Mouse (Mus musculus) intestine, embryonic 14.5 days (tissue): Measurements from ENCODE around the gene Itga6. TPM values are rescaled to one million over a fixed set of nuclear protein-coding genes. Genes with fewer than 3 reads are reported as not detected.
A peak's percentile ranks its signal among the peaks of the same experiment; 100 is the strongest.

Experiments used
- ATAC-seq: fragments of 200-750 bp; cut with Nextera tagmentation; replicated peaks from 2 replicates; pipeline ENCODE4 v1.8.0; 2017; ENCODE audit warnings: low read depth, moderate number of reproducible peaks, moderate TSS enrichment, moderate library complexity; ENCODE audit not compliant: low FRiP score, low TSS enrichment
- DNase-seq: peaks from one replicate; pipeline ENCODE4 v3.0.0-alpha.2; 2018; ENCODE audit warnings: low spot score
- H3K27ac ChIP-seq: fragments of 300-500 bp; sonication (generic); 2 replicates; pipeline ENCODE4 v1.5.1; 2014; ENCODE audit warnings: low read depth, mild to moderate bottlenecking, control low read depth
- H3K27me3 ChIP-seq: fragments of 300-500 bp; sonication (generic); replicated peaks from 2 replicates; pipeline ENCODE4 v1.6.1; 2014; ENCODE audit warnings: low read length, control low read depth; ENCODE audit not compliant: control insufficient read depth, insufficient read depth
- H3K36me3 ChIP-seq: fragments of 300-500 bp; sonication (generic); 2 replicates; pipeline ENCODE4 v1.6.1; 2014; ENCODE audit warnings: low read length, control low read depth; ENCODE audit not compliant: control insufficient read depth, insufficient read depth
- H3K4me1 ChIP-seq: fragments of 300-500 bp; sonication (generic); replicated peaks from 2 replicates; pipeline ENCODE4 v1.6.1; 2014; ENCODE audit warnings: low read length, control low read depth, mixed read lengths; ENCODE audit not compliant: control insufficient read depth, insufficient read depth
- H3K4me2 ChIP-seq: fragments of 300-500 bp; sonication (generic); 2 replicates; pipeline ENCODE4 v1.6.1; 2014; ENCODE audit warnings: low read length
- H3K4me3 ChIP-seq: fragments of 300-500 bp; sonication (generic); 2 replicates; pipeline ENCODE4 v1.5.1; 2014; ENCODE audit warnings: low read depth, low read length, control low read depth, mixed read lengths
- H3K9ac ChIP-seq: fragments of 300-500 bp; sonication (generic); 2 replicates; pipeline ENCODE4 v1.6.1; 2014; ENCODE audit warnings: mild to moderate bottlenecking, low read length
- H3K9me3 ChIP-seq: fragments of 300-500 bp; sonication (generic); 2 replicates; pipeline ENCODE4 v1.6.1; 2016; ENCODE audit warnings: low read length, control low read depth; ENCODE audit not compliant: control insufficient read depth
- WGBS: fragments of 180-500 bp; shearing (Covaris S2); extraction: QIAGEN DNeasy Blood & Tissue Kit; methylation state at CpG from one replicate; pipeline ENCODE4 v1.1.7; 2014; 5-methylcytosine and 5-hydroxymethylcytosine counted together
- polyA plus RNA-seq: library from polyadenylated mRNA; unstranded; fragments of >200 nt; fragmentation: Nextera tagmentation; extraction: Ambion mirVana; gene quantifications from 2 replicates; pipeline ENCODE4 v1.2.1, GENCODE M21; 2014

Itga6 gene
- polyA plus RNA-seq, 1 experiment from 2014 or later, result 62.1 TPM

DNA sequence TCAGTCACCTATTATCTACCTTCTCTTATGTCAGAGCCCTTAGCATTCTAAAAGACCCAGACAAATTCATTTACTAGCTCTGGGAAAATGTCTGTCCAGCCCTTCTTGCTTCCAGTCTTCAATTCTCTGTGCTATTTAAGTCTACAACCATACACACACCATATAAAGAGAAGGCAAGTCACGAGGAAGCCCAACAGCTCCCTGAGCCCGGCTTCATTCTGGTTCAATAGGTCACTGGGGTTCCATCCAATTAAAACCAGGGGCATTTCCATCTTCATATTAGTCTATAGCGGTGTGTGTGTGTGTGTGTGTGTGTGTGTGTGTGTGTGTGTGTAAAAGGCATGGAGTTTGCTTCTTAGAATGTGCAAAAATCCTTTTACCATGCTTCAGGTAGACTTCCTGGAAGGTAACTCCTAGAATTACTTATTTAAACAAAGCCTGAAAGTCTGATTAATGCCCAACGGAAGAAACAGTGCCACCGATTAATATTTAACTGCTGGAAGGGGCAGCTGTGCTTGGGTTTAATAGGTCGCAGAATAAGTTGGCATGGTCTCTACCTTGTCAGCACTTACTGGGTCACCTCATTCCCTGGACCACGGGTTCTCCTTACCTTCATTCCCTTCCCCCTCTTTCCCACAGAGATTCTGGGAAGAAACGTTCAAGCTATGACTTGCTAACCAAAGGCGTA is 6.1 kb upstream of the Itga6 start:
- 56% methylated on average over 9 of the region's 9 CpGs for WGBS
- Histone ChIP-seq H3K9me3 (no peaks in the 10 kb centered on the region), H3K27ac (peak overlapping the region; percentile 51; the same call in 1 of the 2 replicates), H3K9ac (no peak overlapping the region), H3K4me2 (no peak overlapping the region), H3K36me3 (no peaks in the 10 kb centered on the region), H3K4me1 (no peaks in the 10 kb centered on the region; the same call in 1 of the 2 replicates), H3K4me3 (no peak overlapping the region), H3K27me3 (no peaks in the 10 kb centered on the region)
- ATAC-seq (peak; percentile 48; the same call in 1 of the 2 replicates), DNase-seq (no peak)

DNA sequence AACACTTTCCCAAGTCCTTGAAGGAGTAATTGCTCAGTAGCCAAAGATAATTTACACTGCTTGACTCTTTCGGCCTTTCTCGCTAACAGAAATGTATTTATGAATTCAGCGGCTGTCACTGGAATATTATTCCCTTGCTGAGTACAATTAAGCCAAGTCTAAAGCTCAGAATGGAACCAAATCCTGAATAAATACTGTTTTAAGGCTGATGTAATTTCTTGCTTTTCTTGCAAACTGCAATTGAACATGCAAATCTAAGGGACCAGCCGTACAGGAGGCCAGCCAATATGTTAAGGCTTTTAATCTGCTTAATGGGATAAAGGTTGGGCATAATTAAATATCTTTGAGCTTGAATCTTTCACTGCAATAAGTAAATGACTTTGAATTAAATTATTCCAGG is 2.9 kb upstream of the Itga6 start:
- Histone ChIP-seq H3K36me3 (no peaks in the 10 kb centered on the region), H3K9me3 (no peaks in the 10 kb centered on the region), H3K27ac (no peak overlapping the region), H3K9ac (no peak overlapping the region), H3K4me2 (no peak overlapping the region), H3K4me3 (no peak overlapping the region), H3K27me3 (no peaks in the 10 kb centered on the region), H3K4me1 (peaks cover 5% of the 10 kb centered on the region; the same call in 1 of the 2 replicates)
- 79% methylated on average over 4 of the region's 4 CpGs for WGBS
- no peak for ATAC-seq
- no peak for DNase-seq

DNA sequence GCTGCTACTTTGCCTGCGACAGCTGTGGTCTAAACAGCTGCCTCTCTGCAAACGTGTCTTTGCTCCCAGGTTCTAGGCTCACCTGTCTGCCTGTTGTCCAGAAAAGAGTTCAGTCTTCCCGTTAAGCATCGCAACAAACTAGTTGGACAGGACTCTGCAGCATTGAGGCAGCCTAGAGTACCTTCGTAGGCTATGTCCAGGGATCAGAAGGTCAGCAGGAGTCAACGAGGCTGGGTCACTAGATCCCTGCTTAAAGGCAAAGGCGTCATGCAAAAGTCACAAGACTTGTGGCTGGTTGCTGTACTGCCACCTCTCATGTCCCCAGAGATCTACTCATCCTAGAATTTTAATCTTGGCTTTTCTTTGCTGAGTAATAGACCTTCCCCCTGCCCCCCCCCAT is 2.0 kb upstream of the Itga6 start:
- Histone ChIP-seq H3K4me3 (no peak overlapping the region), H3K4me1 (peaks cover 5% of the 10 kb centered on the region; the same call in 1 of the 2 replicates), H3K9ac (no peak overlapping the region), H3K4me2 (no peak overlapping the region), H3K9me3 (no peaks in the 10 kb centered on the region), H3K27ac (no peak overlapping the region), H3K36me3 (no peaks in the 10 kb centered on the region), H3K27me3 (no peaks in the 10 kb centered on the region)
- no peak for DNase-seq
- 54% methylated on average over 7 of the region's 7 CpGs for WGBS
- no peak for ATAC-seq

DNA sequence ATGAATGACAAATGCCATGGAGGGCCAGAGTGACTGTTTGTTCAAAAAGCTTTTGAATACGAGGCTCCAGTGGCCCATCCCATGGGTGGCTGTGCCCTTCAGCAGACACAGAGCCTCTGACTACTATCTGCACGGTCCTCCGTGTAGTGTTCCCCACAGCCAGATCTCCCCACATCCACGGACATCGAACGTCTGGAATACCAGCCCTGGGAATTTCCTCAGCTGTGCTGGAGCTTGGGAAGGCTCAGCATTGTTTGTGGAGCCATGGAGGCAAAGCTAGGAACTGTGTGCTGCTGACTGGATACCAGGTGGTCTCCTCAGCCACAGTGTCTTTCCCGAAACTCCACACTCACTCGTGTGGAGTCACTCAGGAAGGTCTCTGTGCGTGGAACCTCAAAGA is 1.1 kb upstream of the Itga6 start:
- H3K9ac ChIP-seq, result no peak overlapping the region
- H3K4me3 ChIP-seq, result no peak overlapping the region
- H3K4me1 ChIP-seq, result peaks cover 5% of the 10 kb centered on the region; the same call in 1 of the 2 replicates
- H3K27me3 ChIP-seq, result no peaks in the 10 kb centered on the region
- ATAC-seq, result no peak
- 39% methylated on average over 9 of the region's 9 CpGs for WGBS
- H3K27ac ChIP-seq, result peak overlapping the region; percentile 22; the same call in 1 of the 2 replicates
- no peak overlapping the region for H3K4me2 ChIP-seq
- no peaks in the 10 kb centered on the region for H3K36me3 ChIP-seq
- DNase-seq, result no peak
- no peaks in the 10 kb centered on the region for H3K9me3 ChIP-seq

DNA sequence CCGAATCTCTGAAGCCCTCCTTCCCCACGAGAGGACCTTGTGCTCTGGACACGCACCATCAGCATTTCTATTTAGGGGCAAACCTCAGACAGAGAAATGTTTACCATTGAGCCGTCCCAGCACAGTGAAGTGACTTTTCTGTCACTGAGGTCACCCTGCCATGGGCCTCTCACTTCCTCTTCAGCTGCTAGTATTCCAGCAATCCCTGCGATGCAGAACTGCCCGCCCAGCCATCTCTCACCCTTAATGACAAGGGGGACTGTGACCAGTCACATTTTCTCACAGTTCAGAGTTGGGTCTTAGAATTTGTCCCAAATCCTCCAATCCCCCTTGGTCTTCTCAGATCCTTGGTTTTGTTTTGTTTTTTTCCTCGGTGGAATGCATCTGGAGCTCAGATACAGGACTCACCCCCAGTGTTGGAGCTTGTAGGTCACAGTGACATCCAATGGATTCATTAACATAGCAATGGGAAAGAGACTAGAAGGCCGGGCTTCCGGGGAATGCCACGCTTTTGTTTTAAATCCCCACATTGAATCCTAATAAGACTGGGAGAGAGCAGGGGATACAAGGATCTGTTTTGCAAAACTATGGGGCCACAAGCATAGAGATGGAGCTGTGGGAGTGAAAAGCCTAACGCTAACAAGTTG is 432 bp upstream of the Itga6 start:
- Histone ChIP-seq H3K27me3 (no peaks in the 10 kb centered on the region), H3K36me3 (no peaks in the 10 kb centered on the region), H3K27ac (peak overlapping the region; percentile 3; the same call in 1 of the 2 replicates), H3K9ac (no peak overlapping the region), H3K4me2 (no peak overlapping the region), H3K4me1 (peaks cover 5% of the 10 kb centered on the region; the same call in 1 of the 2 replicates), H3K9me3 (no peaks in the 10 kb centered on the region), H3K4me3 (no peak overlapping the region)
- ATAC-seq, result no peak
- WGBS, result 26% methylated on average over 11 of the region's 11 CpGs
- no peak for DNase-seq

DNA sequence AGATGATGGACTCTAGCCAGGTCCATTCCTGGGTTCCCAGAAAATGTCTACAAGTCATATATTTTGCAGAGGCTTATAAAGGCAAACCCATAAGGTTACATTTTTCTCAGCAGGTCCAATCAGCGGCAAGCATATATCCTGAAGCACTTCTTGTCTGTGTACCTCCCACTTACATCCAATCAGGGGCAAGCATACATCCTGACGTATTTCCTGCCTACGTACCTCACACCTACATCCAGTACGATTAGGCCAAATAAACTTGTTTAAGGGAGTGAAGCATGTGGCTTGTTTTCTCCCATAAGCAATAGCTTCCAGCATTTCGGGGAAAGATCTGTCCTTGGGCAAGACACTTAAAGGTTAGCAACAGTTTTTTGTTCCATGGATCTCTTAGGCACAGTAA is 3.0 kb downstream of the Itga6 start:
- H3K36me3 ChIP-seq, result no peaks in the 10 kb centered on the region
- peaks cover 5% of the 10 kb centered on the region; the same call in 1 of the 2 replicates for H3K4me1 ChIP-seq
- H3K27me3 ChIP-seq, result no peaks in the 10 kb centered on the region
- ATAC-seq (no peak), DNase-seq (no peak)
- no peak overlapping the region for H3K27ac ChIP-seq
- H3K4me3 ChIP-seq, result no peak overlapping the region
- no peak overlapping the region for H3K9ac ChIP-seq
- H3K9me3 ChIP-seq, result no peaks in the 10 kb centered on the region
- H3K4me2 ChIP-seq, result no peak overlapping the region
- WGBS, result 88% methylated on average over 5 of the region's 5 CpGs

DNA sequence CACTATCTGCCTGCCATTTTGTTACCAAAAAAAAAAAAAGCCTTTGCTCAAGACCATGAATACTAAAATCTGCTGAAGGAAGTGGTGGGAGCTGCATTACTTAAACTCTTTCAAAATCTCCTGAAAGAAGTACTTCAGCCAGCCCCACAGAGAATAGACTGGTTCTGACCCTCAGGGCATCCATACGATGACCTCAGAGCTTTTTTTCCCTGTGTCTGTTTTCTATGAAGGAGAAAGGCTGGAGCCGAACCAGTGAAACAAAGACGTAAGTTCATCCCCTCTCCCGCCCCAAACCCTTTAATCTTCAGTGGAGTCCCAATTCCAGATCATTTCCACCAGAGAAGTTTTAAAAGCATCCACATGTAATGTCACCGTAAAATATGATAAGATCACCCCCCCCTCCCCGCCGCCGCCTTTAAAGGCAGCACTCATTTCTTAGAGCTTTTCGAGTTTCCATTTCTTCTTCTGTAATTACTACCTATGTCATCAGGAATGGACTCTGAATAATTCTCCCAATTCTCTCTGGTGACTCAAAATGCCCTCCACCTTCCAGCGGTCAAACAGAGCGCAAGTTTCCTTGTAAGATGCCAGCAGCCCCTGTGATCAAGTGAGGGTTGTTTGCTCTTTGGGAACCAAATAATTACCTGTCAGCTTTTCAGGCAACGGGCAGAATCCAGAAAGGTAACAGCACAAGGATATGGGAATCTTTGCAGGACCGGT is 4.1 kb downstream of the Itga6 start:
- H3K4me3 ChIP-seq, result no peak overlapping the region
- H3K27ac ChIP-seq, result peak overlapping the region; percentile 11; the same call in 1 of the 2 replicates
- H3K27me3 ChIP-seq, result no peaks in the 10 kb centered on the region
- peak overlapping the region; percentile 9 for H3K4me2 ChIP-seq
- DNase-seq, result no peak
- no peak overlapping the region for H3K9ac ChIP-seq
- no peaks in the 10 kb centered on the region for H3K36me3 ChIP-seq
- no peaks in the 10 kb centered on the region for H3K9me3 ChIP-seq
- WGBS, result 49% methylated on average over 13 of the region's 13 CpGs
- ATAC-seq, result no peak
- H3K4me1 ChIP-seq, result peaks cover 5% of the 10 kb centered on the region; the same call in 1 of the 2 replicates

DNA sequence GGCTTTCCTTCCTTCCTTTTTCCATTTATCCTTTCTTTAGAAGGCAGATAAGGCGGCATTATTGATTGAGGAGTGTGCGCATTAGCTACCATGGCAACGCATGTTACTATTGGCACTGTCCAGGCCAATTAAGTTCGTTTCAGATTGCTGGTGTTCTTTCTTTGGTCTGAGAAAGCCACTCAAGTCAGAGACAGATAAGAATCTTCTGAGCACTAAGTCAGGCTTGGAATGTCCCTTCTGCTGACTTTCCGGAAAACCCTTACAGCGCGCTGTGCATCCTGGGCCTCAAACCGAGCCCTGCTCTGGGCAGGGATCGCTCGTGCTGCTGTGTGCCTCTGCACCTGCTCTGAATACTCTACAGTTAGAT is 4.7 kb downstream of the Itga6 start:
- Histone ChIP-seq H3K27me3 (no peaks in the 10 kb centered on the region), H3K4me3 (no peak overlapping the region), H3K9ac (no peak overlapping the region), H3K9me3 (no peaks in the 10 kb centered on the region), H3K36me3 (no peaks in the 10 kb centered on the region), H3K4me1 (peaks cover 4% of the 10 kb centered on the region; the same call in 1 of the 2 replicates), H3K4me2 (peak overlapping the region; percentile 9), H3K27ac (peak overlapping the region; percentile 11; the same call in 1 of the 2 replicates)
- DNase-seq (no peak), ATAC-seq (peak; percentile 62; the same call in 1 of the 2 replicates)
- WGBS, result 51% methylated on average over 10 of the region's 10 CpGs
